Mouse (Mus musculus): ENCODE measurements at regions not wholly inside any gene's neighbourhood (a gene's known extent, or its start where the extent isn't known, plus 50 kb on each side); places are given as distances from the start of the nearest gene placed in this dataset.
"Not testable (repeated sequence)": the region's sequence is repeated elsewhere in the genome, so short reads cannot be mapped to it uniquely, and the experiment has no call there.

- peak; percentile 20 for DNase-seq (ENCODE audit: low read depth, low spot score)
Measured at GRCm38 (mm10) chr13:5540321-5540720, 321.0 kb upstream of the Klf6 start.

GRCm38 (mm10) chr13:5545521-5545920, 315.8 kb upstream of the Klf6 start:
- DNase-seq (ENCODE audit: low read depth, low spot score), result peak; percentile 26

GRCm38 (mm10) chr13:5546011-5546410, 315.3 kb upstream of the Klf6 start:
- DNase-seq (ENCODE audit: low read depth, low spot score), result no peak

GRCm38 (mm10) chr13:5546937-5547336, 314.3 kb upstream of the Klf6 start:
- peak; percentile 35 for DNase-seq (ENCODE audit: low read depth, low spot score)

- no peak for DNase-seq (ENCODE audit: low read depth, low spot score)
Measured at GRCm38 (mm10) chr13:5548768-5549167, 312.5 kb upstream of the Klf6 start.

GRCm38 (mm10) chr13:5549175-5549574, 312.1 kb upstream of the Klf6 start:
- DNase-seq (ENCODE audit: low read depth, low spot score), result no peak

GRCm38 (mm10) chr13:5549747-5550146, 311.5 kb upstream of the Klf6 start:
- DNase-seq (ENCODE audit: low read depth, low spot score), result no peak

GRCm38 (mm10) chr13:5550354-5550753, 310.9 kb upstream of the Klf6 start:
- no peak for DNase-seq (ENCODE audit: low read depth, low spot score)

GRCm38 (mm10) chr13:5551131-5551530, 310.2 kb upstream of the Klf6 start:
- no peak for DNase-seq (ENCODE audit: low read depth, low spot score)

- DNase-seq (ENCODE audit: low read depth, low spot score), result no peak
Measured at GRCm38 (mm10) chr13:5553461-5553860, 307.8 kb upstream of the Klf6 start.

GRCm38 (mm10) chr13:5558095-5558494, 303.2 kb upstream of the Klf6 start:
- DNase-seq (ENCODE audit: low read depth, low spot score), result peak; percentile 88

GRCm38 (mm10) chr13:5566479-5566878, 294.8 kb upstream of the Klf6 start:
- DNase-seq (ENCODE audit: low read depth, low spot score), result no peak

GRCm38 (mm10) chr13:5566896-5567295, 294.4 kb upstream of the Klf6 start:
- no peak for DNase-seq (ENCODE audit: low read depth, low spot score)

GRCm38 (mm10) chr13:5569579-5569978, 291.7 kb upstream of the Klf6 start:
- DNase-seq (ENCODE audit: low read depth, low spot score), result no peak

- DNase-seq (ENCODE audit: low read depth, low spot score), result no peak
Measured at GRCm38 (mm10) chr13:5570386-5570785, 290.9 kb upstream of the Klf6 start.

GRCm38 (mm10) chr13:5576568-5576967, 284.7 kb upstream of the Klf6 start:
- DNase-seq (ENCODE audit: low read depth, low spot score), result no peak

GRCm38 (mm10) chr13:5583681-5584080, 277.6 kb upstream of the Klf6 start:
- DNase-seq (ENCODE audit: low read depth, low spot score), result not testable (repeated sequence)

- DNase-seq (ENCODE audit: low read depth, low spot score), result no peak
Measured at GRCm38 (mm10) chr13:5587196-5587595, 274.1 kb upstream of the Klf6 start.

- no peak for DNase-seq (ENCODE audit: low read depth, low spot score)
Measured at GRCm38 (mm10) chr13:5591286-5591685, 270.0 kb upstream of the Klf6 start.

- DNase-seq (ENCODE audit: low read depth, low spot score), result peak; percentile 47
Measured at GRCm38 (mm10) chr13:5591837-5592555, 269.3 kb upstream of the Klf6 start.

- DNase-seq (ENCODE audit: low read depth, low spot score), result no peak
Measured at GRCm38 (mm10) chr13:5592556-5593061, 268.7 kb upstream of the Klf6 start.

GRCm38 (mm10) chr13:5601648-5602047, 259.6 kb upstream of the Klf6 start:
- DNase-seq (ENCODE audit: low read depth, low spot score), result peak; percentile 23

GRCm38 (mm10) chr13:5603905-5604596, 257.2 kb upstream of the Klf6 start:
- peak; percentile 69 for DNase-seq (ENCODE audit: low read depth, low spot score)
